Mouse (Mus musculus) layer of hippocampus, adult 11-12 months (tissue): Measurements from ENCODE around the gene Chfr.
A peak's percentile ranks its signal among the peaks of the same experiment; 100 is the strongest.
"Not testable (repeated sequence)": the region's sequence is repeated elsewhere in the genome, so short reads cannot be mapped to it uniquely, and the experiment has no call there.

Experiments
- DNase-seq: peaks from one replicate; pipeline ENCODE4 v3.0.0; 2022; ENCODE audit warnings: low spot score

Gene Chfr

GRCm38 (mm10) chr5:110108305-110108628 lies 27.4 kb upstream of the Chfr start:
- no peak for DNase-seq

- DNase-seq, result peak; percentile 93
Measured at GRCm38 (mm10) chr5:110109991-110110441, 25.6 kb upstream of the Chfr start, which contains the start of gene Zfp605. Gene Zfp605, plus strand, starts transcription at chr5:110110092.

GRCm38 (mm10) chr5:110122380-110122779 lies 13.3 kb upstream of the Chfr start:
- DNase-seq, result not testable (repeated sequence)

DNA sequence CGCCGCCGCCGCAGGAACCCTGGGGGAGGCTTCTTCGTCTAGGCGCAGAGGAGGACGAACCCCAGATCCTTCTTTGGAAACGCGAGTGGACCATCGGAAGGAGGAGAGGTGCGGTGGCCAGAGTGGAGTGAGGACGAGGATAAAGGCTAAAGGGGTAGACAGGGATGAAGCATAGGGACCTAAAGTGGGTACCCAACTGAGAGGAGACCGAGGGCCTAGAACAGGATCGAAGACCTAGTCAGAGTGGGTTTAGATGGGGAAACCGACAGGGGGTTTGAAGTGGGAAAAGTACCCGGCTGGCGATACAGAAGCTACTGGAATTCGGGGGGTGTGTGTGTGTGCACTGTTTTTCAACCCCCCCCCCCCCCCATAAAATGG lies 434 bp downstream of the Chfr start:
- DNase-seq, result peak; percentile 7

GRCm38 (mm10) chr5:110137816-110138215 lies 2.2 kb downstream of the Chfr start:
- DNase-seq, result no peak

GRCm38 (mm10) chr5:110139325-110139724 lies 3.7 kb downstream of the Chfr start:
- DNase-seq, result no peak

DNA sequence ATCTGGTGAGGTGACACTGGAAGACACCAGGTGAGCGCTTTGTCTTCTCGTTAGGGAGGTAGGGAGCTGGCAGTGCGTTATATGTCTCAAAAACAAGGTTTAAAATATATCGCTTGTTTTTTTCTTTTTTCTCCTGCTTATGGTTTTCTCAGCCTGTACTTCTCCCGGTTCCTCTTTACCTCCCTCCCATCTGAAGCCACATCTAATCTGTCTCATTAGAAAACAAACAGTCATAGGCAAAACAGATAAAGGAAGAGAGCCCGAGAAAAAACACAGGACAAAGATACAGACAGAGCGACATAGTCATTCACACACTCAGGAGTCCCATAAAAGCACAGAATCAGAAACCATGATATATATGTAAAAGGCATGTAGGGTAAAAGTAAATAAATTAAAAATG lies 4.8 kb downstream of the Chfr start:
- no peak for DNase-seq

DNA sequence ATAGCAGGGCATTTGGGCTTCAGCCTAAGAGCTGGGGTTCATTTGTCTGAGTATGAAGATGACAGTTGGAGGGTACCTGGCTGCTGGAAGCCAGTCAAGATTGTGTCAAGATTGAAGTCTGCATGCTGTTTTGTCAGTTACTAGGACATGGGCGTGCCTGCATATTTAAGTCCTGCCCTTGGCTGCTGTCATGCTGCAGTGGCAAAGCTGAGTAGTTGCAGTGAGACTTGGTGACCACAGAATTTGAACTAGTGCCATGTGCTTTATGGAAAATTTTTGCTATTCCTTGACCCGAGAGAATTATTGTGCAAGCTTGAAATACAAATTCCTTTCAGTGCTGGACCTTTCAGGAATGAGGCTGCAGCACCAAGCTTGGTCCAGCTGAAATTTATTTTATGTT lies 6.7 kb downstream of the Chfr start:
- DNase-seq, result no peak

GRCm38 (mm10) chr5:110143007-110143406 lies 7.4 kb downstream of the Chfr start:
- DNase-seq, result no peak

DNA sequence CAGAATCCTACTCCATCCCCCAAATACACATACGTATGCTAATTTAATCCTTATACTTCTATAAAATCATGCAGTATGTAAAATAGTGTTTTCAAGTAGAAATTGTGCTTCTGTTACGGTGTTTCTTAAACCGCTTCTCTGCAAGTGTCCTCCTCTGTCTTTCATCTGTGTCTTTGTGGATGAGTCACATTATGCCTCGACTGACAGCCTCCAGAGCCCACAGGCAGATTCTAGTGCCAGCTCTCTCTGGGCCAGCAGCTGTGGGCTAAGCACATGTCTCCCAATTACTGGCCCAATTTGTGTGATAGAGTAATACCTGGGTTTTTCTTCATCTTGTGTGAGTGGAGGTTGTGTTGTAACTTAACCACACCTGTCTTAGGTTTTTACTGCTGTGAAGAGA lies 33.7 kb downstream of the Chfr start:
- no peak for DNase-seq

- DNase-seq, result peak; percentile 96
Measured at GRCm38 (mm10) chr5:110176362-110177020, 40.8 kb downstream of the Chfr start, which contains the start of gene Golga3. Gene Golga3, plus strand, starts transcription at chr5:110176701.

DNA sequence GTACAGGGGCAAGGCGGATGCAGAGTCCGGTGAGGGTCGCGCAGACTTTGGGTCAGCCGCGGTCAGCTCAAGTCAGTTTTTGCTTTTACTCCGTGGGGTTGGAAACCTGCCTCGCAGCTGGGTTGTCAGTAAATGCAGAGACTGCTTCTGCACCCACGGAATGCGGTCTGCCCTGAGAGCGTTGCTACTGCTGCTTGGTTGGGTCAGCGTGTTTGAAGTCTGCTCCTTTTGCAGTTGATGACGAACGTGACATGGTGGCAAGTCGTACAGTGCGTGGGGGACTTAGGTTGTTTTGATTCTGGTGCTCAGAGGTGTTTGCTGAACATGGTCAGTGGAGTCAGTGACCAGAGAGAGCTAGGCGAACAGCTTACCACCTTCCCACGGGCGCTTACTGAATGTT lies 41.4 kb downstream of the Chfr start:
- DNase-seq, result no peak

- DNase-seq, result no peak
Measured at GRCm38 (mm10) chr5:110178628-110179027, 43.0 kb downstream of the Chfr start.

DNA sequence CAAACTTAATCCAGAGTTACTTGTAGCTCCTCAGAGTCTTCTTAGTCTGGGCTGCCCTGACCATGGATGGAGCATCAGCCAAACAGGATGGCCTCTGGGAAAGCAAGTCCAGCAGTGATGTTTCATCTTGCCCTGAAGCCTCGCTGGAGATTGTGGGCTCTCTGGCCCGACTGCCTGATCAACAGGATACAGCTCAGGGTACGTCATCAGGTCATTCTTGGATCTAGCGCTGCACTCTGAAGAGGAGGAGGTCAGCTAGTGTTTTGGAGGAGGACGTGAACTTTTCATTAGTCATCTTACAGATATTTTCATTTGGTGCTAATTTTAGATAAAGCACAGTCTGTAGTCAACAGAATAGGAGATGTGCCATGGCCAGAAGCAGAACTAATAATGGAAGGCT lies 46.1 kb downstream of the Chfr start:
- no peak for DNase-seq

DNA sequence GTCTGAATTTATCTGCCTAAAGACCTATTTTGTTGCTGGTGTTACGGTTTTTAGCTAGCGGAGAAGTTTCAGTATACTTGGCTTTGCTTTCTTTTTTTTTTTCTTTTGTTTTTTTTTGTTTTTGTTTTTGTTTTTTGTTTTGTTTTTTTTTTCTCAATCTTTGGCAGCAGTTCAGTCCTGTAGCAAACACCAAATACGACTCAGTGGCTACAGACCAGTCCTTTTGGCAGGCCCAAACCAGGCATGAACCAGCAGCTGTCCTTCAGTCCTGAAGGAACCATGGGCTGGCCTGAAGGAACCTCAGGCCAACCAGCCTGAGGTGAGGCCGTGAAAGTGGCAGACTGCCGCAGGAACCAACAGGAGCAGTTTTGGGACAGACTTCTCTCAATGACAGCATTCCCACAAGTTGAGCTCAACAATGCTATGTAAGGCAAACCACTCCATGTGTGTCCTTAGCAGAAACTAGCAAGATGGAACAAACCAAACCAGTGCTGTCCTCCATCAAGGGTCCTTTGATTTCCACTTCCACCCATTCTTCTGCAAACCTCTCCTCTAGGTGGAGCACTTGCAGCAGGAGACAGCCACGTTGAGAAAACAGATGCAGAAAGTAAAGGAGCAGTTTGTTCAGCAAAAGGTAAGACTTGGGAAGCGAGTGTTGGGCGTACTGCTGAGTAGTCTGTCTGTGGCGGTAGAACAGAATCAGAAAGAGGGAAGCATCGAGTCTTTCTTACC lies 67.7 kb downstream of the Chfr start:
- no peak for DNase-seq

GRCm38 (mm10) chr5:110204777-110205176 lies 69.1 kb downstream of the Chfr start:
- DNase-seq, result no peak

DNA sequence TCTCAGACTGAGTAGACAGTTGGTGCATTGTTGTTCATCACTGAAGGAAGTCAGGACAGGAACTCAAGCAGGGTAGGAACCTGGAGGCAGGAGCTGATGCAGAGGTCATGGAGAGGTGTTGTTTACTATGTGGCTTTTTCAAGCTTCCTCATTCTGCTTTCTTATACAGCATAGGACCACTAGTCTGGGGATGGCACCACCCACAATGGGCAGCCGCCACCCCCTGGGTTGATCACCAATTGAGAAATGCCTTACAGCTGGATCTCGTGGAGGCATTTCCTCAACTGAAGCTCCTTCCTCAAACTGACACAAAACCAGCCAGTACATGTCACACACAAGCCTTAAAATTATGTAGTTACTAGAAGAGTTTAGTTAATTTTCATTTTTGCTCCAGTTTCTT lies 75.7 kb downstream of the Chfr start:
- no peak for DNase-seq

GRCm38 (mm10) chr5:110216780-110217179 lies 81.1 kb downstream of the Chfr start:
- DNase-seq, result no peak

GRCm38 (mm10) chr5:110220331-110220730 lies 84.7 kb downstream of the Chfr start:
- no peak for DNase-seq
